Mouse (Mus musculus): ENCODE results near the gene Lypd9. TPM values are rescaled to one million over a fixed set of nuclear protein-coding genes. Genes with fewer than 3 reads are reported as not detected.
"Not testable (repeated sequence)": the region's sequence is repeated elsewhere in the genome, so short reads cannot be mapped to it uniquely, and the experiment has no call there.

Lypd9 gene
- not detected in 2 replicates for polyA plus RNA-seq (2016; fragmentation: Nextera tagmentation; extraction: Ambion mirVana)

- no peak within 1 kb of the TSS for H3K4me3 ChIP-seq
- H3K9me3 ChIP-seq = peaks cover 7% of the 10 kb centered on the region
- H3K27ac ChIP-seq (replicated peaks) = peak within 1 kb of the TSS; percentile 77
- no peaks in the 10 kb centered on the region for H3K36me3 ChIP-seq (replicated peaks)
- no peaks in the 10 kb centered on the region for H3K27me3 ChIP-seq (replicated peaks; ENCODE audit: low read depth, poor library complexity, severe bottlenecking)
- peaks cover 28% of the 10 kb centered on the region for H3K4me1 ChIP-seq
- WGBS = 96% methylated on average over 9 of the region's 9 CpGs
- DNase-seq (ENCODE audit: low spot score) = peak; percentile 12
Observed at GRCm38 (mm10) chr11:58452759-58453158, at the start of gene Lypd9. Gene Lypd9 (minus strand): TSS chr11:58452923.

GRCm38 (mm10) chr11:58502472-58502871 is 49.7 kb upstream of the Lypd9 start, which contains the start of gene Olfr331:
Gene Olfr331 (minus strand): TSS chr11:58502572.
- H3K9me3 ChIP-seq; DNase-seq (ENCODE audit: low spot score); H3K36me3 ChIP-seq (replicated peaks); H3K4me3 ChIP-seq; H3K27ac ChIP-seq (replicated peaks); H3K4me1 ChIP-seq; H3K27me3 ChIP-seq (replicated peaks; ENCODE audit: low read depth, poor library complexity, severe bottlenecking): not testable (repeated sequence)

- WGBS = 73% methylated on average over 3 of the region's 3 CpGs
- Histone ChIP-seq H3K27ac (replicated peaks) (no peak overlapping the region), H3K4me1 (no peaks in the 10 kb centered on the region), H3K4me3 (no peak overlapping the region), H3K27me3 (replicated peaks; ENCODE audit: low read depth, poor library complexity, severe bottlenecking) (no peaks in the 10 kb centered on the region), H3K9me3 (no peaks in the 10 kb centered on the region), H3K36me3 (replicated peaks) (no peaks in the 10 kb centered on the region)
- no peak for DNase-seq (ENCODE audit: low spot score)
Observed at GRCm38 (mm10) chr11:58499290-58499689, 46.6 kb upstream of the Lypd9 start.

- no peak for DNase-seq (ENCODE audit: low spot score)
- Histone ChIP-seq H3K27me3 (replicated peaks; ENCODE audit: low read depth, poor library complexity, severe bottlenecking) (no peaks in the 10 kb centered on the region), H3K9me3 (no peaks in the 10 kb centered on the region), H3K27ac (replicated peaks) (no peak overlapping the region), H3K36me3 (replicated peaks) (no peaks in the 10 kb centered on the region), H3K4me1 (no peaks in the 10 kb centered on the region), H3K4me3 (no peak overlapping the region)
- WGBS = 83% methylated on average over 9 of the region's 9 CpGs
Observed at GRCm38 (mm10) chr11:58498761-58499160, 46.0 kb upstream of the Lypd9 start.

- Histone ChIP-seq H3K27me3 (replicated peaks; ENCODE audit: low read depth, poor library complexity, severe bottlenecking) (no peaks in the 10 kb centered on the region), H3K36me3 (replicated peaks) (no peaks in the 10 kb centered on the region), H3K27ac (replicated peaks) (no peak within 1 kb of the TSS), H3K4me1 (no peaks in the 10 kb centered on the region), H3K9me3 (no peaks in the 10 kb centered on the region), H3K4me3 (no peak within 1 kb of the TSS)
- no peak for DNase-seq (ENCODE audit: low spot score)
- 87% methylated on average over 2 of the region's 2 CpGs for WGBS
Observed at GRCm38 (mm10) chr11:58492455-58492854, 39.7 kb upstream of the Lypd9 start, which contains the start of gene Olfr332. Gene Olfr332 (minus strand): TSS chr11:58492555.

- Histone ChIP-seq H3K27me3 (replicated peaks; ENCODE audit: low read depth, poor library complexity, severe bottlenecking) (no peaks in the 10 kb centered on the region), H3K4me1 (no peaks in the 10 kb centered on the region), H3K9me3 (no peaks in the 10 kb centered on the region), H3K4me3 (no peak within 1 kb of the TSS), H3K36me3 (replicated peaks) (no peaks in the 10 kb centered on the region), H3K27ac (replicated peaks) (no peak within 1 kb of the TSS)
- DNase-seq (ENCODE audit: low spot score) = no peak
Observed at GRCm38 (mm10) chr11:58462170-58462569, 9.4 kb upstream of the Lypd9 start, which contains the start of gene Olfr30. Gene Olfr30 (minus strand): TSS chr11:58462270.

- Histone ChIP-seq H3K9me3 (no peaks in the 10 kb centered on the region), H3K4me3 (no peak overlapping the region), H3K27me3 (replicated peaks; ENCODE audit: low read depth, poor library complexity, severe bottlenecking) (no peaks in the 10 kb centered on the region), H3K4me1 (peaks cover 28% of the 10 kb centered on the region), H3K27ac (replicated peaks) (peak overlapping the region; percentile 77), H3K36me3 (replicated peaks) (no peaks in the 10 kb centered on the region)
- 30% methylated on average over 4 of the region's 4 CpGs for WGBS
- peak; percentile 72 for DNase-seq (ENCODE audit: low spot score)
Observed at GRCm38 (mm10) chr11:58453592-58453991, 869 bp upstream of the Lypd9 start.

- no peak overlapping the region for H3K4me3 ChIP-seq
- no peak overlapping the region for H3K27ac ChIP-seq (replicated peaks)
- H3K27me3 ChIP-seq (replicated peaks; ENCODE audit: low read depth, poor library complexity, severe bottlenecking) = no peaks in the 10 kb centered on the region
- no peaks in the 10 kb centered on the region for H3K36me3 ChIP-seq (replicated peaks)
- H3K4me1 ChIP-seq = no peaks in the 10 kb centered on the region
- DNase-seq (ENCODE audit: low spot score) = no peak
- no peaks in the 10 kb centered on the region for H3K9me3 ChIP-seq
- WGBS = 58% methylated on average over 5 of the region's 5 CpGs
Observed at GRCm38 (mm10) chr11:58437866-58438265, 14.9 kb downstream of the Lypd9 start.

- 93% methylated on average over 3 of the region's 3 CpGs for WGBS
- Histone ChIP-seq H3K36me3 (replicated peaks) (no peaks in the 10 kb centered on the region), H3K4me1 (peaks cover 9% of the 10 kb centered on the region), H3K27me3 (replicated peaks; ENCODE audit: low read depth, poor library complexity, severe bottlenecking) (no peaks in the 10 kb centered on the region), H3K9me3 (no peaks in the 10 kb centered on the region), H3K27ac (replicated peaks) (no peak within 1 kb of the TSS), H3K4me3 (no peak within 1 kb of the TSS)
- DNase-seq (ENCODE audit: low spot score) = no peak
Observed at GRCm38 (mm10) chr11:58432259-58432658, 20.5 kb downstream of the Lypd9 start, which contains the start of gene Gm12253. Gene Gm12253 (plus strand): TSS chr11:58432559.

GRCm38 (mm10) chr11:58420815-58421214 is 31.9 kb downstream of the Lypd9 start, which contains the start of gene 1810065E05Rik:
Gene 1810065E05Rik (plus strand): TSS chr11:58421111.
- H3K27ac ChIP-seq (replicated peaks) = no peak within 1 kb of the TSS
- H3K36me3 ChIP-seq (replicated peaks) = no peaks in the 10 kb centered on the region
- DNase-seq (ENCODE audit: low spot score) = no peak
- 74% methylated on average over 1 of the region's 1 CpGs for WGBS
- H3K4me1 ChIP-seq = peaks cover 7% of the 10 kb centered on the region; the same call in 1 of the 2 replicates
- no peak within 1 kb of the TSS for H3K4me3 ChIP-seq
- no peaks in the 10 kb centered on the region for H3K27me3 ChIP-seq (replicated peaks; ENCODE audit: low read depth, poor library complexity, severe bottlenecking)
- no peaks in the 10 kb centered on the region for H3K9me3 ChIP-seq

- peaks cover 7% of the 10 kb centered on the region; the same call in 1 of the 2 replicates for H3K4me1 ChIP-seq
- DNase-seq (ENCODE audit: low spot score) = no peak
- no peaks in the 10 kb centered on the region for H3K36me3 ChIP-seq (replicated peaks)
- WGBS = 81% methylated on average over 3 of the region's 3 CpGs
- no peak overlapping the region for H3K4me3 ChIP-seq
- H3K27ac ChIP-seq (replicated peaks) = no peak overlapping the region
- no peaks in the 10 kb centered on the region for H3K9me3 ChIP-seq
- H3K27me3 ChIP-seq (replicated peaks; ENCODE audit: low read depth, poor library complexity, severe bottlenecking) = no peaks in the 10 kb centered on the region
Observed at GRCm38 (mm10) chr11:58418336-58418735, 34.4 kb downstream of the Lypd9 start.

- 87% methylated on average over 3 of the region's 3 CpGs for WGBS
- H3K4me3 ChIP-seq = no peak overlapping the region
Observed at GRCm38 (mm10) chr11:58408066-58408465, 44.7 kb downstream of the Lypd9 start.

GRCm38 (mm10) chr11:58400655-58401054 is 52.1 kb downstream of the Lypd9 start:
- Histone ChIP-seq H3K4me3 (no peak overlapping the region), H3K36me3 (replicated peaks) (no peaks in the 10 kb centered on the region), H3K27me3 (replicated peaks; ENCODE audit: low read depth, poor library complexity, severe bottlenecking) (no peaks in the 10 kb centered on the region), H3K4me1 (no peaks in the 10 kb centered on the region; the same call in 1 of the 2 replicates), H3K9me3 (no peaks in the 10 kb centered on the region), H3K27ac (replicated peaks) (no peak overlapping the region)
- DNase-seq (ENCODE audit: low spot score) = no peak
- 52% methylated on average over 5 of the region's 5 CpGs for WGBS

More at GRCm38 (mm10) chr11:58408066-58408465, 44.7 kb downstream of the Lypd9 start:
- H3K9me3 ChIP-seq = no peaks in the 10 kb centered on the region
- H3K27me3 ChIP-seq (replicated peaks; ENCODE audit: low read depth, poor library complexity, severe bottlenecking) = no peaks in the 10 kb centered on the region
- no peaks in the 10 kb centered on the region for H3K4me1 ChIP-seq
- no peak for DNase-seq (ENCODE audit: low spot score)
- no peak overlapping the region for H3K27ac ChIP-seq (replicated peaks)
- no peaks in the 10 kb centered on the region for H3K36me3 ChIP-seq (replicated peaks)
